Mouse (Mus musculus) kidney, adult 2 months (tissue): ENCODE data around the gene Ino80d. TPM values are rescaled to one million over a fixed set of nuclear protein-coding genes. Genes with fewer than 3 reads are reported as not detected.

Source experiments
- DNase-seq: peaks from one replicate; pipeline ENCODE4 v3.0.0; 2021
- H3K27ac ChIP-seq: fragments of 200-500 bp; 2 replicates; pipeline ENCODE4 v1.5.1; 2012; ENCODE audit warnings: low read depth, low read length, control low read depth, inconsistent platforms; ENCODE audit not compliant: insufficient read depth
- H3K27me3 ChIP-seq: fragments of 200-500 bp; replicated peaks from 2 replicates; pipeline ENCODE4 v1.6.1; 2012; ENCODE audit warnings: mild to moderate bottlenecking, moderate library complexity, low read length, inconsistent platforms; ENCODE audit not compliant: control insufficient read depth, insufficient read depth
- H3K36me3 ChIP-seq: fragments of 200-500 bp; 2 replicates; pipeline ENCODE4 v1.6.1; 2012; ENCODE audit warnings: mild to moderate bottlenecking, moderate library complexity, low read length, inconsistent platforms; ENCODE audit not compliant: control insufficient read depth, insufficient read depth
- H3K4me1 ChIP-seq: fragments of 200-500 bp; 2 replicates; pipeline ENCODE4 v1.6.1; 2011; ENCODE audit warnings: low read length; ENCODE audit not compliant: control insufficient read depth, insufficient read depth
- H3K4me3 ChIP-seq: fragments of 200-500 bp; 2 replicates; pipeline ENCODE4 v1.5.1; 2011; ENCODE audit warnings: mild to moderate bottlenecking, low read depth, low read length, control low read depth; ENCODE audit not compliant: insufficient read depth
- CTCF ChIP-seq: fragments of 200-500 bp; conservative IDR thresholded peaks from 2 replicates; pipeline ENCODE4 v1.5.1; 2011; ENCODE audit warnings: low read depth, mild to moderate bottlenecking, control low read depth, low read length, moderate library complexity, mixed read lengths; ENCODE audit not compliant: insufficient read depth, insufficient read length
- POLR2A ChIP-seq: fragments of 200-500 bp; IDR thresholded peaks from one replicate; pipeline ENCODE4 v1.6.1; 2011; ENCODE audit warnings: low read depth, low read length, control low read depth
- whole genome bisulfite sequencing: fragments of 180-500 bp; shearing (Covaris S2); methylation state at CpG from one replicate; pipeline ENCODE4 v1.1.7; 2018; 5-methylcytosine and 5-hydroxymethylcytosine counted together
- polyA plus RNA-seq: library from polyadenylated mRNA; depleted of rRNA; stranded (reverse); fragments of >200 nt; gene quantifications from 2 replicates; pipeline ENCODE4 v1.2.3, GENCODE M21; 2012; rRNA removed

Gene Ino80d
- polyA plus RNA-seq, 1 experiment: 8.1 TPM

DNA sequence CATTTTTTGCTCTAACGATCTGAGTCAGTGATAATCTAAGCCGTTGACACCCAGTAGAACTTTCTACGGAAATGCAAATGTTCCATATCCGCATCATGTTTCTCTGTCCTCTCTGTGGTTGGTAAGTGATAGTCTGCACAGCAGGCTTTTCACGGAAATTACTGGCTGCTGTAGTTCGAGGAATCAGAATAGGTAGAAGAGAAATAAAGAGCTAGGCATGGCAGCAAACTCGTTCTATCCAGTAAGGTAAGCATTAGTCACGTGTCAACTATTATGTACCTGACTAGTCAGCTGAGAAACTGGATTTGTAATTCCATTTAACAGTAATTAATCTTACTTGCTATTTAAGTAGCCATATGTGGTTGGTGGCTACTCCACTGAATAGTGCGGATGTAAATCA is 197.9 kb downstream of the Ino80d start:
- no peak for DNase-seq
- no peaks in the 10 kb centered on the region for H3K27me3 ChIP-seq
- H3K4me3 ChIP-seq: no peak overlapping the region
- no peaks in the 10 kb centered on the region for H3K4me1 ChIP-seq
- no peak overlapping the region for H3K27ac ChIP-seq
- no peaks in the 10 kb centered on the region for H3K36me3 ChIP-seq
- TF ChIP-seq CTCF: no peak
- TF ChIP-seq POLR2A: no peak
- WGBS: 55% methylated on average over 9 of the region's 9 CpGs

DNA sequence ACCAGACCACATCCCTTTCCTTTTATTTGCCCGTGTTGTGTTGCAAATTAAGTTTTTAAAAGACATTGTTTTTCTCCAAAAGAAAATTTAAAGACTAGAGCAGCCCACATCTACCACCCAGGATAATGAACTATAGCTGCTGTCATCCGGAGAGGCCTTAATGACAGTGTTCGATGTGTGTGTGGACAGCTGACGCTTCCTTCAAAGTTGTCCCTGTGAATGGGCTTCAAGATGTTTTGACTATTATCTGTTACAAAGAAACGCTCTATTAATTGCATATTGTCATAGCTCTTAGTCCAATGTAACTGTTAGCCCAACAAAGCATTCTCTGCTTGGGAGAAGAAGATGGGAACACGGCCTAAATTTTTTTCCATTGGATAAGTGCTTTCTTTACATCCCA is 200.0 kb downstream of the Ino80d start:
- WGBS: 84% methylated on average over 6 of the region's 6 CpGs
- TF ChIP-seq POLR2A: no peak
- TF ChIP-seq CTCF: no peak
- no peaks in the 10 kb centered on the region for H3K4me1 ChIP-seq
- H3K36me3 ChIP-seq: no peaks in the 10 kb centered on the region
- no peaks in the 10 kb centered on the region for H3K27me3 ChIP-seq
- H3K4me3 ChIP-seq: no peak overlapping the region
- no peak for DNase-seq
- no peak overlapping the region for H3K27ac ChIP-seq

GRCm38 (mm10) chr1:62911426-62911825 is 203.0 kb downstream of the Ino80d start:
- H3K4me3 ChIP-seq: no peak overlapping the region
- 60% methylated on average over 7 of the region's 7 CpGs for WGBS
- DNase-seq: no peak
- no peak overlapping the region for H3K27ac ChIP-seq
- no peaks in the 10 kb centered on the region for H3K36me3 ChIP-seq
- no peak for TF ChIP-seq CTCF
- no peak for TF ChIP-seq POLR2A
- no peaks in the 10 kb centered on the region for H3K27me3 ChIP-seq
- H3K4me1 ChIP-seq: no peaks in the 10 kb centered on the region

DNA sequence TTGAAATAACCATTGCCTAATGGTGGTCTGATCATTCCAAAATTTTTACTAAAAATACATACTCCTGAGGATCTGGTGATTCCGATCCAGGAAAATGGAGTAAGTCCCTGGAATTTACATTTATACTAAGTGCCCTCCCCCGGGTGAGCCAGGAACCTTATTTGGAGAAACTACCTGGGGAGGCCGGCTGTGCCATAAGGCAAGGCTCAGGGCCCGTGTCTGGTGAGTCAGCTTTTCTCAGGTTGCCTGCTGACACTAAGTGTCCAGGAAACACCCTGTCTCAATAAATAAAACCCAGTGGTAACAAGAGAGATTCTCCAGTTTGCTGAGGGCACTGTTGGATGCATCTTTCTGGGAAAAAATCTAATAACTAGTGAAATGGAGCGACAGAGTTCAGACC is 205.3 kb downstream of the Ino80d start:
- H3K27me3 ChIP-seq: no peaks in the 10 kb centered on the region
- TF ChIP-seq POLR2A (no peak), CTCF (no peak)
- H3K4me3 ChIP-seq: no peak overlapping the region
- 72% methylated on average over 5 of the region's 5 CpGs for WGBS
- H3K36me3 ChIP-seq: no peaks in the 10 kb centered on the region
- H3K4me1 ChIP-seq: no peaks in the 10 kb centered on the region
- H3K27ac ChIP-seq: no peak overlapping the region
- DNase-seq: no peak

GRCm38 (mm10) chr1:62908508-62908907 is 206.0 kb downstream of the Ino80d start:
- Histone ChIP-seq H3K4me3 (no peak overlapping the region), H3K27me3 (no peaks in the 10 kb centered on the region), H3K27ac (no peak overlapping the region), H3K36me3 (no peaks in the 10 kb centered on the region), H3K4me1 (no peaks in the 10 kb centered on the region)
- TF ChIP-seq POLR2A: no peak
- TF ChIP-seq CTCF: no peak
- 75% methylated on average over 6 of the region's 6 CpGs for WGBS
- DNase-seq: no peak

Other genes with a start within 250 kb of the Ino80d start
- 215 and 216 TPM in 2 replicates for gene Eef1b2, start 62.2 kb upstream of the Ino80d start, polyA plus RNA-seq
- 116 and 163 TPM in 2 replicates for gene Ndufs1, start 62.2 kb upstream of the Ino80d start, polyA plus RNA-seq
- gene Gpr1, start 99.9 kb upstream of the Ino80d start, polyA plus RNA-seq: 0.05 and 0.06 TPM in 2 replicates
- 0.03 TPM in 2 replicates for gene Zdbf2, start 158.6 kb upstream of the Ino80d start, polyA plus RNA-seq